Mouse (Mus musculus): ENCODE measurements around the gene Zbtb16.

Zbtb16 gene

GRCm38 (mm10) chr9:48826377-48826889, 9.6 kb downstream of the Zbtb16 start:
- DNase-seq (ENCODE audit: low spot score) = no peak

GRCm38 (mm10) chr9:48824533-48825130, 11.4 kb downstream of the Zbtb16 start:
- DNase-seq (ENCODE audit: low spot score) = no peak

GRCm38 (mm10) chr9:48823851-48824250, 12.2 kb downstream of the Zbtb16 start:
- no peak for DNase-seq (ENCODE audit: low spot score)

- DNase-seq (ENCODE audit: low spot score) = no peak
Measured at GRCm38 (mm10) chr9:48823319-48823705, 12.7 kb downstream of the Zbtb16 start.

- DNase-seq (ENCODE audit: low spot score) = no peak
Measured at GRCm38 (mm10) chr9:48822586-48823318, 13.3 kb downstream of the Zbtb16 start.

DNA sequence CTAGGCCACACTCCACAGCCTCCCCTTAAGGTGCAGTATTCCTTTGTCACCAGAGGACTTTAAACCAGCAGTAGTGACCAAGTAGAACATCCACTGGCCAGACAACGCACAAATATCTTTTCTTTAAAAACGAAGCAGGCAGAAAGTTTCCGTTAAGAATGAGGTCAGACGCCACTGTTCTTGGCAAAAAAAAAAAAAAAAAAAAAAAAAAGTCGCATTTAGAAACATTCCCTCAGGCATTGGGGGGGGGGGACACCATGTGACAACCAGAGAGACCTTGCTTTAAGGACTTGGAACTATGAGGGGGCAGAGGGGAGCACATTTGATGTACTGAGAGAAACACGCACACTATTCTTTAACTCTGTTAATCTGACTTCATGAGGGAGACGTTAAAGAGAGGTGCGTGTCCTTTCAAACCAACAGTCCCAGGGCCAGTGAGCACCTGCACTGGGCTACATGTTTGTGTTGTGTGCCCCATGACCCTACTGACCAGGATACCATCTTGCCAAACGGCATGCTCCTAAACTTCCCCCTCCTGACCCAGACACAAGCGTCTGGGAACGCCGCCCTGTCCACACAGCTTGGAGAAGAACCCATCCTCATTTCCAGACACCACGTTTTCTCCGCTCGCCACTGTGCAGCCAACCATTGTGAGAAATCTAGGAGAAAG, 14.0 kb downstream of the Zbtb16 start:
- DNase-seq (ENCODE audit: low spot score) = no peak

DNA sequence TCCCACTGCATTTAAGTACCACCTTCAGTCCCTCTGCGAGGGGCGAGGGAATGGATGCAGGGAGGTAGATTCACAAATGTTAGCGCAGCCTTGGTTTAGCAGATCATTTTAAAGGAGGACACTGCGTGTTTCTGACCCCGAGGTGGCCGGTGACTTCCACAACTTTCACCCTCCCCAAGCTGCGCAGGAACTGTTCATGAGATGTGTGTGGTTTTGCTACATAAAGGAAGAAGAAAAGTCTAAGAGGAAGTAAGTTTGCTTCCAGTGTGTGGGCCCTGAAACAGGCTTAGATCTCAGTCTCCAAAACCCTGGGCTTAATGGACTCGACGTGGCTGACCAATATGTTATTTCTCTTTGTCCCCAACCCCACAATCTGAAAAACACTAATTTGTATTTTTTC, 14.6 kb downstream of the Zbtb16 start:
- DNase-seq (ENCODE audit: low spot score) = no peak

DNA sequence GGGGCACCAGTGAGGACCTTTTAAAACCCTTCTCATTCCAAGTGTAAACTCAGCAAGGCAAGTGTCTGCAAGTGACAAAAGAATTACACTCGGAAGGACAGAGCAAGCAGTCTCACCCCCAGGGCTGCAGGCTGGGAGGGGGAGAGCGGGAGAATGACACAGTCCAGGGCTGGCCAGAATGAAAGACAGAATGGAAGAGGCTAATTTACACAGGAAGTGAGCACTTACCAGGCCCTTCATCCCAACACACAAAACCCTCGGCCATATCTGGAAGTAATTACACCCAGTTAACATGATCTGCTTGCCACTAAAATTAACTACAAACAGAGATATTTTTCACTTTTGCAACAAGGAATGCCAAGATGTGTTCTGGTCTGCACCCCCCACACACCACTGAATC, 15.2 kb downstream of the Zbtb16 start:
- DNase-seq (ENCODE audit: low spot score) = no peak

GRCm38 (mm10) chr9:48819695-48820094, 16.3 kb downstream of the Zbtb16 start:
- DNase-seq (ENCODE audit: low spot score) = no peak

DNA sequence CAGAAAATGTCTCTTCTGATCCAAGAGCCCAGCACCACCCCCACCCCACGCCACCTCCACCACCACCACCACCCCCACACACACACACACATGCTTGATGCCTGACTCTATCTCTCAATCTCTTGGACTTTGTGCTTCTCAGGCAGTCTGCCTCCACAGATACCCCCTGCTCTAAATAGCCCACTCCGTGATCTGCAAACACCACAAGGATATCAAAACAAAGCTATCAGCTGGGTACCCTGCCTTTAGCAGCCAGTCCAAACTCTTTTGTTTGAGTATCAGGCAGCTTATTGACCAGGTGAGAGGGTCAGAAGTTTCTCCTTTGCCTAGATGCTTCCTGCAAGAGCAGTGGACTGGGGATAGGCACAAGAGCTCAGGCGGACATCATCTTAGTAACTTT, 16.9 kb downstream of the Zbtb16 start:
- no peak for DNase-seq (ENCODE audit: low spot score)

DNA sequence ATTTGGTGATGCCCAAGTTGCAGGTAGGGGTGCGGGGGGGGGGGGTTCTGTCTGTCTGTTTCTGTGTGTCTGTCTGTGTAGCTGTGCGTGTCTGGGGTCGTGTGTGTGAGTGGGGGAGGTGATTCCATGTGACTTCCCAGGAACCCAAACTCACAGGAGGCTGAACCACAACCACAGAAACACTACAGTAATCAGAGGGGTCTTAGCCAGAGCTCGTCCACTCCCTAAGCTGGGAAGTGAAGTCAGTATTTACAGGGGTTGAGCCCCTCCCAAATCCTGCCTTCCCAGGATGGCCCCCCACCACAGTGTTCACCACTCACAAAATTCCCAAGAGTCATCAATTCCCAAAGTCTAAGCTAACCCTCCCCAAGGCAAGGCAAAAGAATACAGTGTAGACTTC, 18.1 kb downstream of the Zbtb16 start:
- DNase-seq (ENCODE audit: low spot score) = no peak

- no peak for DNase-seq (ENCODE audit: low spot score)
Measured at GRCm38 (mm10) chr9:48817399-48817793, 18.6 kb downstream of the Zbtb16 start.

DNA sequence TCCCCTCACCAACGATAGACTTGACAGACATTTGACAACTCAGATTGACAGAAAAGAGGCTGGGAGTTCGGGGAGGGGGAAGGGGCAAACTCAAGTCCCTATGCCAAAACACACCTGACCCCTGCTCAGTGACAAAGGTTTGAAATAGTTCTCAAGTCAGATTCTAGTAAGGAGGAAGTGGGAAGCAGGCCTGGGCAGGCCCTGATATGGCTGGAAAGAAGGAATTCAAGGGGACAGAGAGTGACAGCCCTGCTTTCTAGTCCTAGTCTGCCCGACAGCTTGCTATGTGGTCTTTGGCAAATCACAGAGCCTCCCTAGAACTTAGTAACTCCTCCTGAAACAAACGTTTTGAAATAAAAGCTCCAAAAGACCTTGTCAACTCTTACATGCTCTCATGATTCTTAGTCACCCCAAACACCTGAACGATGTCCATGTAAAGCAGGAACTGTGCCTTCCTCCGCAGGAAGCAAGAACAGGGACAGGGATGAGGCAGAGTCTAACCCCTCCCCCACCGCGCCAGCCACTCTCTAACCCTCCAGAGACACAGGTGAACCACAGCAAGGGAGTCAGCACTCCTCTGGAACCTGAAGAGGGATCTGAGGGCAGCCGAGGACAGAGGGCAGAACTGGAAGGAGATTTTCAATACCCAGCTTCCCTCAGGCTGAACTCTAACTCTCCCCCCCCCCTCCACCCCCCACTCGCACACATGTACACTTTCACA, 19.2 kb downstream of the Zbtb16 start:
- no peak for DNase-seq (ENCODE audit: low spot score)

GRCm38 (mm10) chr9:48816157-48816556, 19.9 kb downstream of the Zbtb16 start:
- no peak for DNase-seq (ENCODE audit: low spot score)

GRCm38 (mm10) chr9:48814881-48815495, 21.0 kb downstream of the Zbtb16 start:
- DNase-seq (ENCODE audit: low spot score) = no peak

GRCm38 (mm10) chr9:48813960-48814880, 21.8 kb downstream of the Zbtb16 start:
- DNase-seq (ENCODE audit: low spot score) = no peak

DNA sequence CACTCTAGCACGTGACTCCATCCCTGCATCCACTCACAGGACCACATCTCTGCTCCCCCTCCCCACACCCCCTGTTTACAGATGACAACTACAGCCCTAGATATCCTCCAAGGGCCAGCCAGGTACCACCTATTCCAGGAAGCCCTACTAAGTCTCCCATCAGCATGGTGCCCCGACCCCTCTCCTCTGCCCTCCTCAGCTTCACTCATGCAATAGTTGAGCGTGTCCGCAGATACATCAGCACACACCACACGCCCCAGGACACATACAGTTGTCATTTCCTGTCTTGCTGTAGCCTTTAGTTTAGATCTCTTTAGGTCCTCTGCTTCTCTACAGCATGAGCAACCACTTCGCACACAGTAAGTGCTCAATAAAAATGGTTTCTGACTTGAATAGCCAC, 23.7 kb downstream of the Zbtb16 start:
- no peak for DNase-seq (ENCODE audit: low spot score)

DNA sequence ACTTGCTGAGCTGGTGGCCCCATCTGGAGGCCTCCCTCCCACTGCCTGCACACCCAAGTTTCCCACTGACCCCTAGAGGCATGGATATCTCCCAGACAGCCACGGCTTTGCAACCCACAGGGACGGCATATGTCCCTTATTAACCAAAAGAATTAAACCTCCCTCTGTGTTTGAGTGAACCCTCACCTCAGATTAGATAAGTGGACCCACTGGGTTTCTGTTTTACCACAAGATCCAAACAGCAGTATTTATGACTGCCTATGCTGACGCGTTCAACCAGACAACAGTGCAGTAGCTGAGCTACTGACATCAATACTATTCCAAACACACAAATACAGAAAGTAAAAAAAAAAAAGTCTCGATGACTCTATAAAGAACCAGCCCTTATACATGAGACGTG, 29.4 kb downstream of the Zbtb16 start:
- DNase-seq (ENCODE audit: low spot score) = no peak

DNA sequence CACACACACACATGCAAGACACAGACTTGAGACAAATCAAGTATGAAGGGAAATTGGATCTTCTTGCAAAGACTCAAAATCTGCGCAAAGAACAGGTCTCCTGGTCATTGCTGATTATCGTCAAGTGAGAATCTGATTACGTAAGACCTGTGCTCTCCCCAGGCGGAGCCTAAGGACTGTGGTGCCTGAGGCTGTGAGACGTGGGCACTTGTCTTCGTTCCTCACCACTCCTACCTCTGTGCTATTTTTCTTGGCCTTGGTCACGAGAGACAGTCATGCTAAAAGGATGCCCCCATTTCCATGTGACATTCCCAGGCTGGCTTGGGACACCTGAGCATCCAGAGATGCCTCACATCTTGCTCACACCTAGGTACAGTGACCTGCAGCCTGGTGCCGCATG, 30.2 kb downstream of the Zbtb16 start:
- no peak for DNase-seq (ENCODE audit: low spot score)

DNA sequence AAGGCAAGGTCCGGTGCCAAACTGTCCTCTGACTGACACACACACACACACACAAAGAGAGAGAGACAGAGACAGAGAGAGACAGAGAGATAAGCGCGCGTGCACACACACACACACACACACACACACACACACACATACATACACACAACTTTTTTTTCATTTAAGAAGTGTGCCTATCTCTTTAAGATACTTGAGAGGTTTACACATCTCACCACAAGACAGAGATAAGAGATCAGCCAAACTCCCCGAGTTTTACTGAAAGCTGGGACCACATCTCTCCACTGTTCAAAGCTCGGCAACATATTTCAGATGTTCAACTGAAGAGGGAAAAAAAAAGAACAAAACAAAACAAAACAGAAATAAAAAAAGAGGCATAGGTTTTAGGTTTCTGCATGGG, 31.5 kb downstream of the Zbtb16 start:
- no peak for DNase-seq (ENCODE audit: low spot score)
